Mouse (Mus musculus) common myeloid progenitor, adult 5-6 weeks (primary cell): Measurements from ENCODE around the gene Serpinb11. TPM values are rescaled to one million over a fixed set of nuclear protein-coding genes. Genes with fewer than 3 reads are reported as not detected.

Experiments
- ATAC-seq: replicated peaks from 2 replicates; pipeline ENCODE4 v1.8.0; 2016; ENCODE audit warnings: low read depth, mild to moderate bottlenecking, moderate TSS enrichment, inconsistent platforms; ENCODE audit not compliant: poor library complexity, severe bottlenecking
- total RNA-seq: library from RNA; stranded (forward); fragments of 200-1000, 187-1606 nt; gene quantifications from 2 replicates; pipeline ENCODE4 v1.2.3, GENCODE M21; 2017

Serpinb11 gene
- total RNA-seq = not detected in 2 replicates

DNA sequence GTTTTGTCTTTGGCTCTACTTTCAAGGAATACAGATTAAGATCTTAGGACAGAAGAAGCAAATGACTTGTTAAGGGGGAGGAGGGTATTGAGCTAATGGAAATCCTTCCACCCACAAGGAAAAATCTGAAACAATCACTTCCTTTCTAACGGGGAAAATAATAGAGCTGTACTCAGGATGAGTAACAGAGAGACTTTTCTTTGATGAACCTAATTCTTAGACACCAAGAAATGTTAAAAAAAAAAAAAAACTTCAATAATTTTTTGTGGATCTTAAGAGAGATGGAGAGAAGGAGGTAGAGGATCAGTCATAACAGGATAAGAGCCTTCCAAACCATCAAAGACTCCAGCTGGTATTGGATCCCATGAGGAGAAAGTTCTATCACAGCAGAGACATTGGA is at the start of gene Serpinb11:
Gene Serpinb11, plus strand, starts transcription at position 301 of the 400 bp plus-strand sequence.
- ATAC-seq = no peak

DNA sequence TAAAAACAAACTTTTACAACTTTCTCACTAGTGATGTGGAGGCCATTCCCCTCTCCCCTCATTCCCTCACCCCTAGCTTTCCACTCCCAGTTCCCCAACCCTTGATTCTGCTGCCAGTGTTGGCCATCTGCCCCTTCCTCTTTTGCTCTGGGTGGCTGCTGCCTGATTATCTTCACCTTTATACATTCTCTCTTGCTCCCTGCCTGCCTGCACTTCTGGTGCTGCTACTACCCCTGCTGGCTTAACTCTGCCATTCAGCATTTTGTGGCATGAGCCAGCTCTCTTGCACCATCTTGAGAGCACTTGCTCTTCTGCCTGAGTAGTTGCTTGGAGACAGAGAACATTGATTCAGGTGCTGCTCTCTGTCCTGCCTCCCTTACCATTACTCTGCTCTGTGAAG is 15.0 kb upstream of the Serpinb11 start:
- peak; percentile 75 for ATAC-seq

DNA sequence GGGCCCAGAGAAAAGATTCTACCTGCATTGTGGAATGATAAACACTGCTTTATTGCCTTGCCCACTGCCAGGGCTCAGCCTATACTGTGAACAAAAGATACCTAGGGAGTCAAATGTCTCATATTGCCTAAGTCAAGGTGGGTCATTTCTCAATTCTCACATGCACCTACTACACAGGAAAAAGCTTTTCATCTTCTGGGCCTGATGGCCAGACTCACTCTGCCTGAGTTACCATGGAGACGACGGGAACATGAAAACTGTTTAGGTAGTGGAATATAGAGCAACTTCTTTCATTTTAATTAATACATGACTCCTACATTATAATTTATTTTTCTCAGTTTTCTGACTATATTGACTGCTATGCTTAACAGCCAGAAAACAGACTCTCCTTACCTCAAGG is 14.2 kb upstream of the Serpinb11 start:
- ATAC-seq = no peak

DNA sequence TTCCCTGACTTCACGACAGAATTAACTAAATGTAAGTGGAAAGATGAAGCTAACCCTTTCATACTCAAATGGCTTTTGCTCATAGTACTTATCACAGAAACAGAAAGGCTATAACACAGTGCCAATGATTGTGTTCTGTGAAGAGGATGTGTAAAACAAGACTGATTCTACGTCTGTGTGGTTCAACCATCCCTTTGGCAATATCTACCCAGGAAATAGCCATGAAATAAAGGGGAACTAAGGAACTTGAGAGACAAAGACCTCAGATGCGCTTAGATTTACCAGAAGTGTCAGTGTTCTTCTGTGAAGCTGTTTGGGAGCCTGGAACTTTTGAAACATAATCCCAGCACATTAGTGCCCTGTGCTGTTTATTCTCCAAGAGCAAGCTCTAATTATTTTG is 10.6 kb upstream of the Serpinb11 start:
- peak; percentile 50; the same call in 1 of the 2 replicates for ATAC-seq

DNA sequence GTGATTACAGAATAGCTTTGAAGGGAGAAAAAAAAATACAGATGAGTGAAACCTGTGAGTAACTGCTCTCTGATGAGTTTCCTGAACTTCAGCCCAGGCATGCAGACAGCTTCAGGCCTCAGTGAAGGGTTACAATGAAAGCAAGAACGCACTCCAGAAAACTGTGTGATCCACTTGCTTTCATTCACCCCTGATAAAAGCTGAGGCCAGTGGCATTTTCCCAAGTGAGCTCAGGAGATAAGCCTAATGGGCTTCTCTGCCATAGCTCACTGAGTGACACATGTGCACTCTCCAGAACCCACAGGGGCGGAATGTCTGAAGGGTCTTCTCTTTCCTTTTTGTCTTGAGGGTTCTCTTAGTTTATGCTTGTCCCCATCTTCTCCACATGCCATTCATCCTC is 9.9 kb upstream of the Serpinb11 start:
- ATAC-seq = no peak; the same call in 1 of the 2 replicates

DNA sequence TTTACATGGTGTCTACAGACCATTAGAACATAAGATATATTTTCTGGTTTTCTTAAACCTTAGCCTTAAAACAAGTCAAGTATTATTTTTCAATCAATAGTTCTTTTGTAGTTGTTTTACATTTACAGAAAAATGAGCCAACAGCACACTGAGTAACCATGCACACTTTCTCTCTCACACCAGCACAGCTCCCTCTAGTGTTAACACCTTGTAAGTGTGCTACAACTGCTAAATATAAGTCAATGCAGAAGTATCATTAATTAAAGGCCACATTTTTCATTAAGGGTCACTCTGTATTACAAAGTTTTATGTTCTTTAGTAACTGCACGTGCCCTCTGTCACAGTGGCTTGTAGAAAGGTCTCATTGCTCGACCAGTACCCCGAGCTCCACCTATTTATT is 8.0 kb upstream of the Serpinb11 start:
- peak; percentile 78 for ATAC-seq

DNA sequence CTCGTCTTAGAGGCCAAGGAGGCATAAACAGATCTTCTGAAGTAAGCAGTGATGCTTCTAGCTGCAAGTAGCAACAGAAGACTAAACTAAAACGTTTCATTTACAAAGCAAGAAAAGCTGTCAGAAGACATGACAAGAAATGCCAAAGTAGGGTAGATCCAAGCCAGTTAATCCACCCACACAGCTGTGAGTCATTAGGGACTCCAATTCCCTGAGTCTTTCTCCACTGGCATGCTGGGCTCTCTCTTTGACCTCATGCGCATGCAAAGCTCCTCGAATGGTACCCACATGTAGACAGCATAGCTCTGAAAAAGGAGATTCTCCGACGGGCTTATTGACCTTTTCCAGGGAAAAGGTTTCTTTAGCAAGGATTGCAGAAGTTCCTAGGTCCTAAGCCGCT is 5.0 kb downstream of the Serpinb11 start:
- no peak for ATAC-seq

DNA sequence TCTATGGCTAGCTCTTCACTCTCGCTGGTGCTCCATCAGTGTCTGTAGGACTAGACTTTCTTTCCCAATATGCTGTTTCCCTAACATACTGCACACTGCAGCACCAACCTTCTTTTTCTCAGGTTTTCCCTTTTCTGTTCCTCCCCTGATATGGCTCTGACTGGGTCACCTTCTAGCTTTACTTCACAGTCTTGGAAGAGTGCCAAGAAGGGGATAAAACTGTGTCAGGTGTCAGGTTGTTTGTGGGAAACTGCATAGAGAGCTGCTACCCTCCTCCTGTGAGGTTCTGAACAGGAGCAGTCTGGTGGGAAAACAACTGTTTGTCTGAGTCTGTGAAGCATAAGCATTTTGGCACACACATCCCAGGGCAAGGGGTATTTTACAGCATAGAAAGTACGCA is 7.9 kb downstream of the Serpinb11 start:
- ATAC-seq = no peak

DNA sequence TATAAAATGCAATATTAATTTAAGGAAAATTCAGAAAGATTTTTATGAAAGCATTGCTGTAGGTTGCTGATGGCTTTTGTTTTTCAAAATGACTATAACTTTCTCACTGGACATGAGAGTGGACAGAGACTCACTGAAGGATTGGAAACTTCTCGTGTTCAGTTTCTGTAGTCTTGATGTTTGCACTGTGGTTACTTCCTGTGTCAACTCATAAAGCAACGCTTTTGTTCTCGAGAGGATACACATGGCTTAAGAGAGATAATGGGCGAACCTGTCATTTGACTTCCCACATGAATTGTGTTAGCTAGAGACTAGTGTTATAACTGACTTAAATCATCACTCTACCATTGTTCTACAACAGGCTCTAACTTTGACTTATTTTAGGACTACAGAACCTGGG is 16.0 kb downstream of the Serpinb11 start:
- ATAC-seq = peak; percentile 76

DNA sequence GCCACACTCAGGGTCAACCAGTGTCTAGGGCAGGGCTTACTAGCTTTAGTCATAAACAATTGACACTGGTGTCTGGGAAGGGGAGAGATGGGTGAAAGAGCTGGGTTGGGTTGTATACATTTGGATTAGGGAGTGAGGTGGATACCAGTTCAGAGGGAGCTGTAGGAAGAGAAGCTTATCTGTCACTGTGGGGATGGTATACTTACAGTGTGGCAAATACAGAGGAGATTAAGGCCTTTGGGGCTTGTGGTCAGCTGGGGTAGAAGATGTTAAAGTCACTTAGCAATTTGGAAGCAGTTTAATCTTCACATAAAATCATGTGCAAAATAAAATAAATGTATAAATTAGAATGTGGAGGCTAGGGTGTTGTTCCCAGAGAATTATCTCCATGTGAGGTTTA is 17.4 kb downstream of the Serpinb11 start:
- ATAC-seq = peak; percentile 33; the same call in 1 of the 2 replicates

DNA sequence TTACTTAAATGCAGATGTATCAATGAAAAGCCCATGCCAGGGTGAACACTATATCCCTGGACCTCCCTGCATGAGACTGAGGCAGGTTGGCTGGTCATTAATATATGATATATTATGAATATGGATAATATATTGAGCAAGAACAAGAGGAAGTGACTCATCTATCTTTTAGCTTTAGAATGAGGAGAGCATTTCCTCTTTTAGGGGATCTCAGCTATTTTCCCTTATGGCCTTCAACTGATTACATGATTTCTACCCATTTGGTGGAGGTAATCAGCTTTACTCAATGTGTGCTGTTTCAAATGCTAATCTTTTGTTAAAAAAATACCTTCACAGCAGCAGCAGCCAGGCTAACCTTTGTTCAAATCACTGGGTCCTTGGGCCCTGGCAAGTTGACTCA is 20.5 kb downstream of the Serpinb11 start:
- ATAC-seq = peak; percentile 56

DNA sequence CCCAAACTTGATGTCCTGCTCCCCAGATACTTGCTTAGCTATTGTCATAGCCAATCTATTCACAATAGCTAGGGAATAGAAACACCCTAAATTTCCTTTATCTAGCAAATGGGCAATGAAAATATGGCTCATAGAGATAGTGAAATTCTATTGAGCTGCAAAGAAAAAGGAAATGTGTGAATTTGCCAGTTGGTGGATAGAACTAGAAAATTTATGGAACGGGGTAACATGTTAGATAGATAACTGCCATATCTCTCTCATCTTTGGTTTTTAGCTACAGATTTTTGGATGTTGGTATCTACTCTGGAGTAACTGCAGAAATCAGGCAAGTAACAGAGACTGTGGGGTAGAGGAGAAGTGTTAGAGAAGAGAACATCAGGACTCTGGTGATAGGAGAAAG is 21.4 kb downstream of the Serpinb11 start:
- ATAC-seq = no peak

DNA sequence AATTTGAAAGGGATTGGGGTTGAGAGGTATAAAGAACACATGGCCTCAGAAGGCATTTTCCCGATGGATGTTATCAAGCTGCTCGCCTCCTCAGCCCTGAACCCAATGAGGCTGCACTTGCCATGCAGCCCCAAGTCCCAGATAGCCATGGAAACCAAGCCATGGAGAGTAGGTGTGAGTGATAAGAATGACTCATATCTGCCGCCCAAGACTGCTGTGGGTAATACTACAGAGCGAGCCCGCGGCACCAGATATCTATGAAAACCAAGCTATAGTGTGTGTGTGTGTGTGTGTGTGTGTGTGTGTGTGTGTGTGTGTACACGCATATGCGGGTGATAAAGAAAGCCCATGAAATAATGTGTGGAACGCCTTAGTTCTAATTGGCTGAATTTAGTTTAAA is 23.5 kb downstream of the Serpinb11 start:
- ATAC-seq = peak; percentile 46

DNA sequence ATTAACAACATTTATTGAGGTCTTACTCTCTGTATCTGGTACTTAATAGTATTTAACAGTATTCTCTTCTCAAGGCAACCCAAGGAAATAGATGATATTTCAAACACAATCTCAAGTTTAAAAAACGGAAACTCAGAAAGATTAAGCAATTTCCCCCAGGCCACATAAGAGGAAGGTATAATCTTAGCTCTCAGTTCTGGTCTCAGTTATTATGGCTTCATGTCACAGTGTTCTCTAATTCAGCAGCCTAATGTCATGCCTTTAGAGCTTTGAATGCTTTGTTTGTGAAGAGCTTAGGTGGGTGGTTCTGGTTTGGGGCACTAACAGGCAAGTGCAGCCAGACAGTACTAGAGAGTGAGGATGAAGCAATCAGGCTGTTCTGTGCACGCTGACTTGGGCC is 28.8 kb downstream of the Serpinb11 start:
- ATAC-seq = peak; percentile 95

DNA sequence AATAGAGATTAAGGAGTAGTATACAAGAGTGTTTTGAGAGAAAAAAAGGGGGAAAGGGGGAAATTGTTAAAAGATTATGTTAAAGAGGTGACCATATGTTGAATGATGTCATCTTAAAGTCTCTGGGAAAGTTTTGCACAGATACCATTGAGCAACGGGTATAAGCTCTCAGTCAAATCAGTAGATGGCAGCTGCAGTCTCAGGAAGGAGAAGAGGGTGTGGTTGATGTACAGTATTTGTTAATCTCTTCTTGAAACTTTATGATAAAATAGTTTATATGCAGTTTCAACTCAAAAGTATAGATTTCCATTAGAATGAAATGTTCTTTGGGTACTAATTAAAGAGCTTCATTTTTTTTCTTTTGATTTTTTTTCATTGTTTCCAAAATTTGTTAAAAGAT is 36.5 kb downstream of the Serpinb11 start:
- ATAC-seq = peak; percentile 82

DNA sequence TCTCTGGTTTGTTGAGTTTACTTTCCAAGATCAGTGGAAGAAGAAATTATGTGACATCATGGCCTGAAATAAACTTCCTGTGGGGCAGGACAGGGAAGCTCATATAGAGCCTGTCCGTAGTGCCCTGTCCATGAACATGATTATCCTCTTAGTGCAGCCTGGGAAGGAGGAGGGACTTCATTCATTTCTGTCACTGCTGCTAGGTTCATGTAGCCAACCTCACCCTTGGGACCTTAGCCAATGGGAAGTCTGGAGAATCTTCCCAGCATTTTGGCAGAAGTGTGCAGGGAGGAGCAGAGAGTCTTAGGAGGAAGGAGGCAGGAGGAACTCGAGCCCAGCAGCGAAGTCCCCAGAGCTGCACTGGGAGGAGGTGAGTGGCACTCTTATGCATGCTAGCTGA is 38.4 kb downstream of the Serpinb11 start, which contains the start of gene Serpinb7:
Gene Serpinb7, plus strand, starts transcription at position 301 of the 400 bp plus-strand sequence.
- ATAC-seq = no peak

DNA sequence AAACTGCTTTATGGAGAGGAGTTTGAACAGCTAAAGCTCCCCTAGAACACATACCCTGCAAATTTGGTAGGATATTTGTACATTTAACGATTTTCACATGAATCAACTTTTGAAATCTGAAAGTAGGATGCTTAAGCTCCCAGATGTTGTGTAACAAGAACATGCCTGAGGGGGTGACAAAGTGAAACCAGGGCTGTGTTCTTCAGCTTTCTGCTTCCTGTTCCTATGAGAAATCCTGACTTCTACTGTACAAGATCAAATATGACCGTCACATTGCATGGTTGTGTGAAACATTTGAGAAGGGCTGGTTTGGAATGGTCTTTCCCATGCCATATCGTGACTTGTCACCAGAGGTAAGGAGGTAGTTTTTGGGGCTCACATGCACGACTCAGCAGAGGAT is 41.1 kb downstream of the Serpinb11 start:
- peak; percentile 57; the same call in 1 of the 2 replicates for ATAC-seq

DNA sequence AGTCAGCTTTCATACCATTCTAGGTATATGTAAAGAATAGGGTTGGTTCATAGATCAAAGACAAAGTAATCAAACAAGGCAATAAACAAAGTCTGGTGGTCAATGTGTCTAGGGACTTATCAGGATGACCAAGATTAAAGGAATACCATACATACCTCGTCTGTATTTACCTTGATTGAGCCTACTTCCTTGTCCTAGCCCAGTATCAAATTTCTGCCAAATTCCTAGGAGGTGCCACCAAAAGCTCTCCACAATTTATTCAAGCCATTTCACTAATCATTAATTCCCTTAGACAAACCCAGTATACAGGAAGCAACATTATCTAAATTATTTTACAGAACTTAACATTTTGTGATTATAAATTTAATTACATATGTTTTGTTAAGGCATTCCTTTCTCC is 53.7 kb downstream of the Serpinb11 start:
- no peak for ATAC-seq

DNA sequence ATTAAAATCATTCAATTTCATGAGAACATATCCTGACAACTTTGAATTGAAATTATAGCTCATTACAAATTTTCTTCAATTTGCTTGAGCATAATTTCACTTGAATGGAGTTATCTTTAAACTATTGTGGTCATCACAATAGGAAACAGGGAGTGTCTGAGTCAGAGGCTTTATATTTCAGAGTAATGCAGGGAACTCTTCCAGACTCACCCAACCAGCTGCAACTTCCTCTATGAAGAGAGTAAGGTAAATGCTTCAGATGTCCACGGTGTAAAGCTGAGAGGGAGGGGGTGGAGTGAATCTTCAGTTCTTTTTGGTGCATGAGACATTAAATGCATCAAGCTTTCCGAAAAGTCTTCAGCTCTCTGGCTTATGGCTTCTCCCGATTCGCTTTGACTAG is 61.5 kb downstream of the Serpinb11 start:
- 0 out of 2 replicates have a peak, but pooled peaks have one; percentile 63 for ATAC-seq
